Mouse (Mus musculus) lung, adult 10 weeks (tissue): ENCODE results near the gene Spats1. TPM values are rescaled to one million over a fixed set of nuclear protein-coding genes. Genes with fewer than 3 reads are reported as not detected.

Experiments
- polyA plus RNA-seq: library from polyadenylated mRNA; stranded (reverse); fragments of 350-450 nt; fragmentation: Illumina TruSeq; extraction: RNeasy Lipid Tissue Mini Kit (QIAGEN cat#74804); gene quantifications from one replicate; pipeline ENCODE4 v1.2.3, GENCODE M21; 2014; ENCODE audit warnings: low read depth, low replicate concordance; ENCODE audit not compliant: insufficient read depth

Gene Spats1
- not detected for polyA plus RNA-seq

DNA sequence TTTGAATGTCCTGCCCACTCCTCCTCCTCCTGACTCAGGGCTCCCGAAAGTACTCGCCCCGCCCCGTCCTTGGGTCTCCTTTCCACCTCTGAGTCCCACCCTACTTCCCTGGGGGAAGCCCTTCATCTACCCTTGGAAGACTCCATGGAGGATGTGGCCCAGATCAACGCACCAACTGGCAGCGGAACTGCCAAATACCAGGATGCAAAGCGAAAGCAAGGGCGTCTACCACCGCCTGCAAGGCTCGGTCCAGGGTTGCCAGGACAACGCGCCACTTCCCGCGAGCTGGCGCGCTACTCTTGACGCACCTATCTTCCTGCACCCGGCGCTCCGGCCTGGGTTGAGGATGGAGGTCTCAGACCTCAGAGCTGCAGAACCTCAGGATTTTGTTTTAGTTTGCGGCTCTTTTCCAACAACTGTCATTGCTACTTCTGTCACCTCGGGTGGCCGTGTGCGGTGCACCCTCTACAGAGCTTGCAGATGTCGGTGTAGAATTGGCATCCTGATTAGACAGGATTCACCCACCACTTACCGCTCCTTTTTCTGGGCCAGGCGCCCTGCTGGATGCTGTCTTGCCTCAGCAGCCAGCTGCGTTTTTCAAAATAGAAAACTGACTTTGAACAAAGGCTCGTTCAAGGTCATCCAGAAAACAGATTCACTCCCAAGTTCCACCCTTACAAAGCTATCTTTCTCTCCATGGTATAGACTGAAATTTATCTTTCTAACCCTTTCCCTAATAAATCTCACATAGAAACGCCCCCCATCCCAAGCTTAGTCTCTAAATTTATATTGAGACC is at the start of gene Spats1:
Gene Spats1, minus strand, starts transcription at position 747 of the 797 bp plus-strand sequence.

GRCm38 (mm10) chr17:45523263-45523662 is 48.0 kb upstream of the Spats1 start, which contains the start of gene Tcte1:
Tcte1 (plus strand) TSS chr17:45523434.

GRCm38 (mm10) chr17:45506700-45507189 is 31.5 kb upstream of the Spats1 start, which contains the start of gene Aars2:
Aars2 (plus strand) TSS chr17:45506841.

DNA sequence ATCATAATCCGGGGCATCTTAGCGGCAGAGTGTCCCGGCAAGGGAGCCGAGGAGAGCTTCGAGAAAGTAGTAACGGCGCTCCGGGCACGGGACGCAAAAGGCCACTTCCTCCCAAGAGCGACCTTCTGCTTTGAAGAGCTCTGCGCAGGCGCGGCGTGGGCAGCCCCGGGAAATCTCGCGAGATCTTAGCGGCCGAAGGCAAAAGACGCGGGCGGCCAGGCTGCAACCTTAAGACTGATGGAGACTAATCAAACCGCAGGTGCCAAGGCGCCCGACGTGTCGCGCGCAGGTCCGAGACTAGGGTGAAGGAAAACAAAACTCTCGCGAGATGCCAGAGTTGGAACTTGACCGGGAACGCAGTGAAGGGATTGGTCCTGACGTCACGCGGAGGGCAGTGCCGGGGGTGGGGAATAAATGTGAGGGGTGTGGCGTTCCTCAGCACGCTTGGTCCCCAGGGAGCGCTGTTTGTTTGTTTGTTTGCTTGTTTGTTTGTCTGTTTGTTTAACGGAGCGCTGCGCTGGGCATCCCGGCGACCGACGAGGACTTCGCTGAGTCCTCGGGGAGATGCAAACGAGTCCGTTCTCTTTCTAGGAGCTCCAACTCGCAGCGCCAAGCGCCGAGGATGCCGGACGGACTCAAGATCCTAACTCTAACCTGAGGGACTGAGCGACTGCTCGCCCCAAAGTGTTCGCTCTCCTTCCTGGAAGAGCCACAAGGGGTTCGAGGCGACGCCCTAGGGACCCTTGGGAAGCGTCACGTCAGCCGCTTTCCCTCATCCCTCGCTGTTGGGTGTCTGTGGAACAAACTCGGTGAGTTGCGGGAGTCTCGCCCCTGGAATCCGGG is 41.6 kb downstream of the Spats1 start, which contains the start of gene Cdc5l:
Gene Cdc5l, minus strand, starts transcription at position 319 of the 843 bp plus-strand sequence.

Other genes starting within 250 kb of the Spats1 start
- 20.7 TPM for gene Cdc5l, start 41.7 kb downstream of the Spats1 start, polyA plus RNA-seq
- gene Aars2, start 31.4 kb upstream of the Spats1 start, polyA plus RNA-seq: 4.0 TPM
- 3.3 TPM for gene Tcte1, start 48.0 kb upstream of the Spats1 start, polyA plus RNA-seq
- gene Tmem151b, start 74.3 kb upstream of the Spats1 start, polyA plus RNA-seq: not detected
- gene Nfkbie, start 80.3 kb upstream of the Spats1 start, polyA plus RNA-seq: 5.7 TPM
- gene Slc35b2, start 88.5 kb upstream of the Spats1 start, polyA plus RNA-seq: 41.1 TPM
- gene Hsp90ab1, start 97.9 kb upstream of the Spats1 start, polyA plus RNA-seq: 638 TPM
- 66.9 TPM for gene Slc29a1, start 124.2 kb upstream of the Spats1 start, polyA plus RNA-seq
- not detected for gene Mymx, start 126.7 kb upstream of the Spats1 start, polyA plus RNA-seq
- gene Capn11, start 183.9 kb upstream of the Spats1 start, polyA plus RNA-seq: 0.45 TPM
- 159 TPM for gene Mrpl14, start 210.9 kb upstream of the Spats1 start, polyA plus RNA-seq
- gene Tmem63b, start 211.5 kb upstream of the Spats1 start, polyA plus RNA-seq: 29.4 TPM